Mouse (Mus musculus) heart, postnatal 0 days (tissue): ENCODE results near the gene Slc25a39.

Source experiments
- CTCF ChIP-seq: IDR thresholded peaks from 2 replicates; pipeline ENCODE4 v1.5.1; 2016; ENCODE audit warnings: antibody characterized with exemption, control low read depth, low read depth
- EP300 ChIP-seq: IDR thresholded peaks from 2 replicates; pipeline ENCODE4 v1.6.1; 2016; ENCODE audit warnings: antibody characterized with exemption, low read depth

DNA sequence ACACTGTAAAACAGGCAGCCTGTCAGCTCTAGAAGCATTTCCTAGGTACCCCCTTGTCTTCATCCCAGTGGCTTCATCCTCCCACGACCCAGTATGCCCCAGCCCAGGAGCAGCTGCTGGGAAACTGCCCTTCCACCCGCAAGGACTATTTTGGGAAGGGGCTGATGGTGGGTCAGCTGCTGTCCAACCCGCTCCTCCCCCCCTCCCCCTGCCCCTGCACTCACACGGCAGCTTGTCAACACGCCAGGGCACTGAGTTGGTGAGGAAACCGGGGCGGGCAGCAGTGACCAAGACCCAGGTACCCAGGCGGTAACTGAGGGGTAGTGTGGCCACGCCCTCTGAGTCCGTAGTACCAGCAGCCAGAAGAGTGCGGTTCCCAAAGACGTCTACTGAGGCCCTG, 36.0 kb upstream of the Slc25a39 start:
- no peak for TF ChIP-seq EP300
- TF ChIP-seq CTCF: no peak
